Mouse (Mus musculus): ENCODE results near the gene Lpar6. TPM values are rescaled to one million over a fixed set of nuclear protein-coding genes. Genes with fewer than 3 reads are reported as not detected.
A peak's percentile ranks its signal among the peaks of the same experiment; 100 is the strongest.

Gene Lpar6
- 18.0 and 18.1 TPM in 2 replicates for polyA plus RNA-seq (2016; fragmentation: Nextera tagmentation; extraction: Ambion mirVana)

DNA sequence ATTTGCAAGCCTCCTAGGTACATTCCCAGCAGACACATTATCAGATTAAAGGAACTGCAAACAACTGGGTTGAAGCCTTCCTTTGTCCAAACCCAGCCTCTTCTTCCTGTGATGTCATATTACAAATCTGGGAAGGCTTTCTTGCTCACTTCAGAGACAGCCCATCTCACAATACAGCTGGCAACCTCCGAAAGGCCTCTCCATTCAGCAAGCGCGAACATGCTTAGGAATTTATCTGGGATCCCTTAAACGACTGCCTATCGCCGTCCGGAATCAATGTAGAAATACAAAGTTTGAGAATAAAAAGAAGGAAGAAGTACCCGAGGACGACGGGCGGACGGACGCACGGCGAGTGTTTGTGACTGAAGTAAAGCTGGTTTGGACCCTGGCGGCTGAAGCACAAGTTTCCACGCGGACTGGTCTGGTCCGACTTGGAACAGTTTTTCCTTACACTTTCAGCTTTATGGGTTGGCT, at the start of gene Lpar6:
Gene Lpar6 (plus strand): TSS at position 48 of the 474 bp plus-strand sequence.
- WGBS, result under 1% methylated on average over 19 of the region's 19 CpGs
- no peaks in the 10 kb centered on the region for H3K9me3 ChIP-seq
- DNase-seq (ENCODE audit: low spot score), result peak; percentile 75
- H3K27me3 ChIP-seq (replicated peaks; ENCODE audit: low read depth, poor library complexity, severe bottlenecking), result no peaks in the 10 kb centered on the region
- peak within 1 kb of the TSS; percentile 94 for H3K27ac ChIP-seq (replicated peaks)
- peaks cover 28% of the 10 kb centered on the region for H3K4me1 ChIP-seq
- H3K36me3 ChIP-seq (replicated peaks), result peaks cover 18% of the 10 kb centered on the region
- H3K4me3 ChIP-seq, result peak within 1 kb of the TSS; percentile 66

DNA sequence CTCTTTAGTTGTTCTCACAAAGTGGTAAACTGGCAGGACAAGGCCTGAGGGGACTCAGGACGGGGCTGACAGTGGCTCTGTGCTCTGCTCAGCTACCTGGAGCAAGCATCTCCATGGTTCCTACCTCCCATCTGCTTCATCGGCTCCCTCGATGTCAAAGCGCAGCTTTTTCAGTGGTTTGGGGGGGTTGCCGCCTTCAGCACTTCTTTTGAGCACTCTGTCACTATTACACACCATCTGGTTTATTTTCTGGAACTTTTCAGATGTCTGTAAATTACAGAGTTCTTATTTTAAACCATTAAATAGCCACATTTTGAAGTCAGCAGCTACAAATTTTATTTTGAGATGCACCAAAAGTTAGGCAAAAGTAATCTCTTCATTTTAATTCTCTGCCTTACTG, 38.6 kb upstream of the Lpar6 start:
- Histone ChIP-seq H3K27ac (replicated peaks) (no peak overlapping the region), H3K4me3 (no peak overlapping the region)
- WGBS, result 54% methylated on average over 5 of the region's 5 CpGs

DNA sequence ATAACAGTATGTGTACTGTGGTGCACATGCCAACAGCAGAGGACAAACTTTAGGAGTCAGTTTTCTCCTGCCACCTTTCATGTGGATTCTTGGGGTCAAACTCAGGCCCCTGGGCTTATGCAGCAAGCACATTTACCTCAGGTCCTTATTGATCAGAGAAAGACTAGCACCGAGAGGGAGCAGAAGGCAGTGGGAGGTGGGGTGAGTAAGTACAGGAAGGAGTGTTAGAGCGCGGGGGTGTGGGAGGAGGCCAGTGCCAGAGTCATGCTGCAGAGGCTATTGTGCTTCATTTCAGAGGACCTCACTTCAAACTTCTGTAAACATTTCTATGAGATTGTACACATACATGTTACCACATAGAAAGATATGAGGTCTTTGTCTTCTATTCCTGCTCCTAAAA, 36.2 kb upstream of the Lpar6 start:
- DNase-seq (ENCODE audit: low spot score), result no peak
- Histone ChIP-seq H3K27me3 (replicated peaks; ENCODE audit: low read depth, poor library complexity, severe bottlenecking) (no peaks in the 10 kb centered on the region), H3K36me3 (replicated peaks) (peaks cover 13% of the 10 kb centered on the region; the same call in 1 of the 2 replicates), H3K4me3 (no peak overlapping the region), H3K9me3 (no peaks in the 10 kb centered on the region), H3K27ac (replicated peaks) (no peak overlapping the region; the same call in 1 of the 2 replicates), H3K4me1 (no peaks in the 10 kb centered on the region)
- 80% methylated on average over 3 of the region's 3 CpGs for WGBS

More for the DNA sequence above, 38.6 kb upstream of the Lpar6 start:
- H3K9me3 ChIP-seq, result no peaks in the 10 kb centered on the region
- peaks cover 20% of the 10 kb centered on the region for H3K36me3 ChIP-seq (replicated peaks)
- no peaks in the 10 kb centered on the region for H3K4me1 ChIP-seq
- DNase-seq (ENCODE audit: low spot score), result no peak
- H3K27me3 ChIP-seq (replicated peaks; ENCODE audit: low read depth, poor library complexity, severe bottlenecking), result no peaks in the 10 kb centered on the region

DNA sequence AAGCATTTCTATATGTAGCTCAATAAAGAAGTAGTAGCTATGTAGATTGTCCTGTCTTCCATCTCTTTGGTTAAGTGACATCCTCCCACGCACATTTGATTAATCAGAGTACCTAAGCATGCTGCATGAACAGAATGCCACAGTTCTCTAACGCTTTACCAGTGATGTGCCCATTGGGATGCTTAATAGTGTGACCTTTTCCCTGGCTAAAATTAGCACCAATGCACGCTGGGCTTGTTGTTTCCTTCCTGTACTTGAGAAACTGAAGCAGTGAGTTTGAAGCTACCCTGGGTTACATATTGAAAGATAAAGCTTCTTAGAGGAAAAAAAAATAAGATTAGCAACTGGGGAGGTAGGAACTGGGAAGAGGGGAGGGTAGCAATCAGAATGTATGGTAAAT, 33.7 kb upstream of the Lpar6 start:
- Histone ChIP-seq H3K4me1 (no peaks in the 10 kb centered on the region), H3K36me3 (replicated peaks) (peaks cover under 1% of the 10 kb centered on the region; the same call in 1 of the 2 replicates), H3K27me3 (replicated peaks; ENCODE audit: low read depth, poor library complexity, severe bottlenecking) (no peaks in the 10 kb centered on the region), H3K9me3 (no peaks in the 10 kb centered on the region), H3K27ac (replicated peaks) (no peak overlapping the region), H3K4me3 (no peak overlapping the region)
- DNase-seq (ENCODE audit: low spot score), result no peak
- WGBS, result 74% methylated on average over 3 of the region's 3 CpGs

DNA sequence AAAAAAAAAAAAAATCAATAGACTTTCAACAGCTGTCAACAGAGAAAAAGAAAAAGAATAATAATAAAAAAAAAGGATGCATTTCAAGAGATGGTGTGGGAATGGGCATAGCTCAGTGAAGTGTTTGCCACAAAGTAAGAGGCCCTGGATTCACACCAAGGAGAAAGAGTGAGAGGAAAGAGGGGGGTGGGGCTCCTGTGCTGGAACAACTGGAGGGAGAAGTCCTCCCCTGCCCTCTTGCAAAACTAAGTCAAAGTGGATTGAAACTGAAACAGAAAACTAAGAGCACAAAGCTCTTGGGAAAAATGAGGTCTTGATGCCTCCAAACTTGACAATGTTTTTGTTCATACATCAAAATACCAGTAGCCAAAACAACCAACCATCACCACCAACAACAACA, 28.4 kb upstream of the Lpar6 start:
- H3K27me3 ChIP-seq (replicated peaks; ENCODE audit: low read depth, poor library complexity, severe bottlenecking), result no peaks in the 10 kb centered on the region
- no peak overlapping the region for H3K27ac ChIP-seq (replicated peaks)
- no peaks in the 10 kb centered on the region for H3K9me3 ChIP-seq
- DNase-seq (ENCODE audit: low spot score), result no peak
- no peak overlapping the region for H3K4me3 ChIP-seq
- no peaks in the 10 kb centered on the region for H3K4me1 ChIP-seq
- peaks cover 6% of the 10 kb centered on the region for H3K36me3 ChIP-seq (replicated peaks)

DNA sequence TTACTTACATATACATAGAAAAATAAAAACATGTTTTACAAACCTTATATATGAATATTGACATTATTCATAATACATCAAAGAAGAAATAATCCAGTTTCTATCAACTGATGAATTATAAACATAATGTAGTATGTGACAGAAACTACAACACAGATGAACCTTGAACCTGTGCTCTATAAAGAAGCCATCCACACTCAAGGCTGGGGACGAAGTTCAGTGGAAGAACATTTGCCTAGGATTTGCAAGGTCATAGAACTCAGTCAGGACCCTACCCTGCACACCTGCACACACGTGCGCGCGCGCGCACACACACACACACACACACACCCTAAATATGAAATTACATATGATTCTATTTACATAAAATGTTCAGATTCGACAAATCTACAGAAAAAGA, 27.5 kb upstream of the Lpar6 start:
- Histone ChIP-seq H3K4me3 (no peak overlapping the region), H3K27me3 (replicated peaks; ENCODE audit: low read depth, poor library complexity, severe bottlenecking) (no peaks in the 10 kb centered on the region), H3K9me3 (no peaks in the 10 kb centered on the region), H3K4me1 (no peaks in the 10 kb centered on the region), H3K27ac (replicated peaks) (no peak overlapping the region), H3K36me3 (replicated peaks) (peaks cover 13% of the 10 kb centered on the region)
- 96% methylated on average over 8 of the region's 8 CpGs for WGBS
- no peak for DNase-seq (ENCODE audit: low spot score)

DNA sequence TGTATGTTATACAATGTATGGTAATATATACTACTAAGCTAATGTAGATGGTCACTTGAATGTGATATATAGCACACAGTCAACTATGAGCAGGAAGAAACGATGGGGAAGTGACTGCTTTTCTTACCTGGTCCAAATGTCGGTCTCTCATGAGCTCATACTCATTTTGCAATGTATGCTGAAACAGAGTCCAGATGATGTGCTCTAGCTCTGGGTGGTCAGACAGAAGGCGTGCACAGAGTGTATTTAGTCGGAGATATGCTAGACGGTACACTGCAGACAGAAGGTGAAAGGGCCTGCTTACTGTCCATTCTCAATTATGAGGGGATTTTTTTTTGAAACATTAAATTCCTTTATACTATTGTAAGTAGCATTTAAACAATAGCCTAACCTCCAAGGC, 26.2 kb upstream of the Lpar6 start:
- Histone ChIP-seq H3K27ac (replicated peaks) (no peak overlapping the region), H3K4me1 (no peaks in the 10 kb centered on the region), H3K36me3 (replicated peaks) (peaks cover 24% of the 10 kb centered on the region), H3K4me3 (no peak overlapping the region), H3K9me3 (no peaks in the 10 kb centered on the region), H3K27me3 (replicated peaks; ENCODE audit: low read depth, poor library complexity, severe bottlenecking) (no peaks in the 10 kb centered on the region)
- DNase-seq (ENCODE audit: low spot score), result no peak
- WGBS, result 93% methylated on average over 5 of the region's 5 CpGs

DNA sequence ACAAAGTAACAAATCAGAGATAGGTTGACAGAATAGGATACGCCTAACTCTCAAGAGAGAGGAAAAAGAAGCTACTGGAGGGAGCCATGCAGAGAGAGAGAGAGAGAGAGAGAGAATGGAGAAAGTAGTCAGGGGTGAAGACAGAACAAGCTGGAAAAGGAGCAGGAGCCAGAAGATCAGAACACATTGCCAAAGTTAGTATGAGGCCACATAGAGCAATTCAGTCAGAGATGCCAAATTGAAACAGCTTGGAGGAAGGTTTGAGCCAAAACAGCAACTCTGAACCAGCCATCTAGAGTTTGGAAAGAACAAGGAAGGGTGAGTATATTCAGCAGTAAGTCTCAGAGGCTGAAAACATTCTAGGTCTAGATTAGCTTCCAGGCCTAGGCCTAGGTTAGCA, 20.6 kb upstream of the Lpar6 start:
- no peaks in the 10 kb centered on the region for H3K27me3 ChIP-seq (replicated peaks; ENCODE audit: low read depth, poor library complexity, severe bottlenecking)
- no peak overlapping the region for H3K4me3 ChIP-seq
- 0 out of 2 replicates have a peak, but pooled peaks cover 4% of the 10 kb centered on the region for H3K4me1 ChIP-seq
- peaks cover 19% of the 10 kb centered on the region for H3K36me3 ChIP-seq (replicated peaks)
- WGBS, result 95% methylated on average over 1 of the region's 1 CpGs
- no peak overlapping the region for H3K27ac ChIP-seq (replicated peaks)
- H3K9me3 ChIP-seq, result no peaks in the 10 kb centered on the region
- no peak for DNase-seq (ENCODE audit: low spot score)

DNA sequence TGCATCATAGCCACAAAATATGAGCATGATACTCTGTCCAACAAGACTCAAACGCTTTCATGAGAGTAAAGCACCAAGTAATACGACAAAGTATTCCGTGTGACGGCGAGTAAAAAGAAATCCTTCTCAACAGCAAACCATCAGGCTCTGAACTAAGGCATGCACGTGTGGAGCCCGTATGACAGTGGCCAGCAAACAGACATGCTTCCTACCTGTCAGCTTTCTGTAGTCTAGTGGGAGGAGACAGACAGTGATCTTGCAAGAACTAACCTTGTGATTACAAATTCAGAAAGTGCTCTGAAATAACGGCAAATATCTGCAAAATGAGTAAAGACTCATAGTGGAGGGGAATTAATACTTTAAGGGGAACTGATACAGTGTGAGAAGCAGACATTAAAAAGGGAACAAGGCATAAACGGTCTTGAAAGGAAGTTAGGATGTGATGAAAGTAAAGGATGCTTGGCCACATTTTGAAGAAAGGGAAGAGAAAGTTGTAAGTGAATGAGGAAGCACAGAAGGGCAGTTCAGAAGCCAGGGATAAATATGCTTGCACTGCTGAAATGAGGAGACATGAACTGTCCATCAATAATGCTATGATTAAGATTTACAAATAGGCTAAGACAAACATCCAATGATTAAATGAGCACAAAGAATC, 15.3 kb upstream of the Lpar6 start:
- no peak for DNase-seq (ENCODE audit: low spot score)
- no peaks in the 10 kb centered on the region for H3K9me3 ChIP-seq
- no peak overlapping the region for H3K27ac ChIP-seq (replicated peaks)
- no peaks in the 10 kb centered on the region for H3K36me3 ChIP-seq (replicated peaks)
- 92% methylated on average over 9 of the region's 9 CpGs for WGBS
- H3K4me1 ChIP-seq, result peaks cover 8% of the 10 kb centered on the region; the same call in 1 of the 2 replicates
- H3K4me3 ChIP-seq, result no peak overlapping the region
- H3K27me3 ChIP-seq (replicated peaks; ENCODE audit: low read depth, poor library complexity, severe bottlenecking), result no peaks in the 10 kb centered on the region

DNA sequence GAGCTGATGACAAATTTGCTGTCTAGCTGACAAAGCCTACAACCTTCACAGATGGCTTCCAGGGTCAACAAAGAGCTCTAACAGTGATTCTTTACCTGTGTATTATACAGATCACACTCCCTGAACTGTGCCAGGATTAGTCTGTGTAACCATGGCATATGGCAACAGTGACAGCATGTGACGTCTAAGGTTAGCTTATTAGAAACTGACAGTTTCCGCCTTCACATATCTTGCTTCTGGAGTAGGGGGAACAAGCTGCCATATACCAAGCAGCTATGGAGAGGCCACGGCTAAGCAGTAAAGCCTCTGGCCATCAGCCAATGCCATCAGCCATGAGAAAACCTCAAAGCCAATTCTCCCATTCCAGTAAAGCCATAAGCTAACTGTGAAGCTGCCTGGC, 11.3 kb upstream of the Lpar6 start:
- Histone ChIP-seq H3K9me3 (no peaks in the 10 kb centered on the region), H3K27ac (replicated peaks) (no peak overlapping the region), H3K27me3 (replicated peaks; ENCODE audit: low read depth, poor library complexity, severe bottlenecking) (no peaks in the 10 kb centered on the region), H3K4me1 (peaks cover 7% of the 10 kb centered on the region), H3K4me3 (no peak overlapping the region), H3K36me3 (replicated peaks) (peaks cover 5% of the 10 kb centered on the region; the same call in 1 of the 2 replicates)
- no peak for DNase-seq (ENCODE audit: low spot score)
- WGBS, result 81% methylated on average over 3 of the region's 3 CpGs

DNA sequence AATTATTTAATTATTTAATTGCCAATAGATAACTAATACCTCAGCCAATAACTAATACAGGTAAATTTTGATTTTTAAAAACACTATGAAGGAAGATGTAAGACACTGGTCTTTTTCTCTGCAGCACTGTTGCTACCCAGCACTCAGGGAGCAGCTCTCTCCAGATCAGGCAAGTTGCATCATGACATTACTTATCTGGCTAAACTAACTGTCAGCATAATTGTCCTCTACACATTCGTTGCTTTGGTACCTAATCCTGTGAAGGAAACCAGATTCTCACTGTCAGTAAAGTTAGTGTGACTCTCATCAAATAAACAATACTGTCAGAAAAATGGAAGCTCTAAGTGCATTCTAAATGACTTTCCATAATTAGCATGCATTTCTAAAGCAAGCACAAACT, 10.8 kb upstream of the Lpar6 start:
- peaks cover 5% of the 10 kb centered on the region; the same call in 1 of the 2 replicates for H3K36me3 ChIP-seq (replicated peaks)
- WGBS, result 48% methylated on average over 1 of the region's 1 CpGs
- no peak for DNase-seq (ENCODE audit: low spot score)

DNA sequence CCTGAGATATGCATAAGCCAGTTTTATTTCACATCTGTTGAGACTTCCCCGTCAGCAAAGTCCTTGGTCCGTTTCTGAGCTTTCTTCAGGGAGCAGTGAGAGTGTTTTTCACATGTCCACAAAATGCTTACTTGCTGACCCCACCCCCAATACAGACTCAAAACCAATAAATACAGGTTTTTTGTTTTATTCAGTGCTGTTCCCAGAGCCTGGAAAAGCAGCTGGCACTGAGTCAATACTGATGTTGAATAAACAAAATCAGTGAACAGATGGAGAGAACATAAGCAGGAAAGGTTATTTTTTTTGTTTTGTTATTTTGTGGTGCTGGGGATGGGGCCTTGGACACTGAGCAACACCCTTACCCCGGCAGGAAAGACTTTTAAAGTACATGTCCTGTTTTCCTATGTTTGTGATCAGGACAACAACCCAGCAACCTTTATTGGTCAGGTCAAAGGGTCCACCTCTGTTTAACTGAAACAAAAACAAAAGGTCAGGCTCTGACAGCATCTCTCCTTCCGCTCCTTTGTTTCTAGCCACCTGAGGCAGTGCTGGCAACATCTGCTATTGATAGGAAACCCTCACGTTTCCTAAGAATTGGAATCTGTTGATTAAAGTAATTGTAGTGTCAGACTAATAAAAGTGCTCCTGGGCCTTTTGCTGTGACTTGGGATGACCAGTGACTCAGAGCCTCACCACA, 6.3 kb upstream of the Lpar6 start:
- WGBS, result 11% methylated on average over 5 of the region's 5 CpGs
- Histone ChIP-seq H3K36me3 (replicated peaks) (peaks cover 5% of the 10 kb centered on the region; the same call in 1 of the 2 replicates), H3K4me1 (peaks cover 31% of the 10 kb centered on the region), H3K27me3 (replicated peaks; ENCODE audit: low read depth, poor library complexity, severe bottlenecking) (no peaks in the 10 kb centered on the region), H3K9me3 (no peaks in the 10 kb centered on the region), H3K4me3 (no peak overlapping the region), H3K27ac (replicated peaks) (peak overlapping the region; percentile 72)
- peak; percentile 23 for DNase-seq (ENCODE audit: low spot score)

More for the DNA sequence above, 10.8 kb upstream of the Lpar6 start:
- no peaks in the 10 kb centered on the region for H3K9me3 ChIP-seq
- H3K27me3 ChIP-seq (replicated peaks; ENCODE audit: low read depth, poor library complexity, severe bottlenecking), result no peaks in the 10 kb centered on the region
- H3K27ac ChIP-seq (replicated peaks), result no peak overlapping the region
- H3K4me1 ChIP-seq, result peaks cover 12% of the 10 kb centered on the region
- no peak overlapping the region for H3K4me3 ChIP-seq

All from embryonic facial prominence, embryonic 10.5 days (tissue).